Mouse (Mus musculus): ENCODE measurements at regions not wholly inside any gene's neighbourhood (a gene's known extent, or its start where the extent isn't known, plus 50 kb on each side); places are given as distances from the start of the nearest gene placed in this dataset.

DNA sequence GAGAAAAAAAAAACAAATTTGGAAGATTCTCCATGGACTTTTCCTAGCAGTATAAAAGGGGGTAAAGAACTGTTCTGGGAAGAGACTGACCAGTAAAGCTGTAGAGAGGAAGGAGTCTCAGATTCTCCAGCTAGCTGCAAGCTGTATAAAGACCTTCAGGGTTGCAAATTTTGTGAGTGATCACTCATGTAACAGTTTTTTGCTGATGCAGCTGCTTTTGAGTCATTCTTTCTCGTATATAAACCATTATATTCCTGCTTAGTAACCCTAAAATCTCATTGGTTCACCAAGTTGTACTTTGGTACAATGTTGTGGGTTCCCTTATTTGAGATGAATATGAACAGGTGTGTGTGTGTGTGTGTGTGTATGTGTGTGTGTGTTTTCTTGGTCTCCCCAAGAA is 79.7 kb upstream of the Wls start:
- TF ChIP-seq CTCF (IDR thresholded peaks at IDR 0.05; ENCODE audit: low read depth, low read length) (no peak), GATA1 (IDR thresholded peaks at IDR 0.05; ENCODE audit: borderline replicate concordance, low read length) (no peak), TAL1 (conservative IDR thresholded peaks at IDR 0.05; ENCODE audit: low read depth, low read length) (no peak), GATA2 (IDR thresholded peaks at IDR 0.05; ENCODE audit: borderline replicate concordance, low read depth, low read length) (no peak)

All from G1E (cell line).